Mouse (Mus musculus): ENCODE measurements around the gene Tmem176a. TPM values are rescaled to one million over a fixed set of nuclear protein-coding genes. Genes with fewer than 3 reads are reported as not detected.

Gene Tmem176a
- polyA plus RNA-seq, 1 experiment from 2014 or later: 30.8 TPM

Other genes with a start within 250 kb of the Tmem176a start
- gene Repin1, start 247.0 kb upstream of the Tmem176a start, polyA plus RNA-seq (2015; fragmentation: Nextera tagmentation; extraction: Ambion mirVana): 41.9 and 45.6 TPM in 2 replicates
- gene Gm44965, start 247.0 kb upstream of the Tmem176a start, polyA plus RNA-seq (2015; fragmentation: Nextera tagmentation; extraction: Ambion mirVana): 0.87 TPM in 1 of 2 replicates, not detected in the other
- gene Zfp775, start 238.9 kb upstream of the Tmem176a start, polyA plus RNA-seq (2015; fragmentation: Nextera tagmentation; extraction: Ambion mirVana): 11.4 and 13.8 TPM in 2 replicates
- 31.7 and 34.3 TPM in 2 replicates for gene AI854703, start 214.2 kb upstream of the Tmem176a start, polyA plus RNA-seq (2015; fragmentation: Nextera tagmentation; extraction: Ambion mirVana)
- gene Gimap8, start 193.7 kb upstream of the Tmem176a start, polyA plus RNA-seq (2015; fragmentation: Nextera tagmentation; extraction: Ambion mirVana): 0.59 and 0.71 TPM in 2 replicates
- 1.8 and 2.3 TPM in 2 replicates for gene Gimap9, start 164.8 kb upstream of the Tmem176a start, polyA plus RNA-seq (2015; fragmentation: Nextera tagmentation; extraction: Ambion mirVana)
- gene Gimap4, start 156.4 kb upstream of the Tmem176a start, polyA plus RNA-seq (2015; fragmentation: Nextera tagmentation; extraction: Ambion mirVana): 1.3 and 2.3 TPM in 2 replicates
- gene Gimap6, start 132.7 kb upstream of the Tmem176a start, polyA plus RNA-seq (2015; fragmentation: Nextera tagmentation; extraction: Ambion mirVana): 7.5 and 8.1 TPM in 2 replicates
- gene Gm28053, start 122.3 kb upstream of the Tmem176a start, polyA plus RNA-seq (2015; fragmentation: Nextera tagmentation; extraction: Ambion mirVana): 1.0 and 1.4 TPM in 2 replicates
- not detected in 2 replicates for gene Gimap7, start 122.3 kb upstream of the Tmem176a start, polyA plus RNA-seq (2015; fragmentation: Nextera tagmentation; extraction: Ambion mirVana)
- 4.8 and 5.7 TPM in 2 replicates for gene Gimap1, start 101.9 kb upstream of the Tmem176a start, polyA plus RNA-seq (2015; fragmentation: Nextera tagmentation; extraction: Ambion mirVana)
- 1.5 and 1.8 TPM in 2 replicates for gene Gimap5, start 94.7 kb upstream of the Tmem176a start, polyA plus RNA-seq (2015; fragmentation: Nextera tagmentation; extraction: Ambion mirVana)
- gene Gimap3, start 70.1 kb upstream of the Tmem176a start, polyA plus RNA-seq (2015; fragmentation: Nextera tagmentation; extraction: Ambion mirVana): not detected in 2 replicates
- gene Tmem176b, start 577 bp downstream of the Tmem176a start, polyA plus RNA-seq (2015; fragmentation: Nextera tagmentation; extraction: Ambion mirVana): 140 and 143 TPM in 2 replicates
- not detected in 2 replicates for gene Aoc1, start 32.0 kb downstream of the Tmem176a start, polyA plus RNA-seq (2015; fragmentation: Nextera tagmentation; extraction: Ambion mirVana)
- not detected in 2 replicates for gene 1600015I10Rik, start 89.0 kb downstream of the Tmem176a start, polyA plus RNA-seq (2015; fragmentation: Nextera tagmentation; extraction: Ambion mirVana)
- not detected in 2 replicates for gene Doxl2, start 134.0 kb downstream of the Tmem176a start, polyA plus RNA-seq (2015; fragmentation: Nextera tagmentation; extraction: Ambion mirVana)
- gene Svs1, start 145.9 kb downstream of the Tmem176a start, polyA plus RNA-seq (2015; fragmentation: Nextera tagmentation; extraction: Ambion mirVana): not detected in 2 replicates
- gene Gpnmb, start 195.6 kb downstream of the Tmem176a start, polyA plus RNA-seq (2015; fragmentation: Nextera tagmentation; extraction: Ambion mirVana): 0.23 and 0.51 TPM in 2 replicates
- 58.3 and 66.8 TPM in 2 replicates for gene Malsu1, start 232.9 kb downstream of the Tmem176a start, polyA plus RNA-seq (2015; fragmentation: Nextera tagmentation; extraction: Ambion mirVana)